Mouse (Mus musculus): ENCODE data around the gene Ap2a2. TPM values are rescaled to one million over a fixed set of nuclear protein-coding genes. Genes with fewer than 3 reads are reported as not detected.
A peak's percentile ranks its signal among the peaks of the same experiment; 100 is the strongest.

Ap2a2 gene
- 104 and 105 TPM in 2 replicates for polyA plus RNA-seq (2016; fragmentation: Nextera tagmentation; extraction: Ambion mirVana)

GRCm38 (mm10) chr7:141561682-141562391 lies at the start of gene Ap2a2:
Ap2a2 (plus strand) TSS chr7:141562173.
- DNase-seq (ENCODE audit: extremely low spot score, low spot score), result peak; percentile 96
- H3K36me3 ChIP-seq (replicated peaks), result peaks cover 16% of the 10 kb centered on the region
- H3K4me3 ChIP-seq, result peak within 1 kb of the TSS; percentile 99
- no peaks in the 10 kb centered on the region for H3K9me3 ChIP-seq
- H3K27me3 ChIP-seq (ENCODE audit: poor library complexity, severe bottlenecking), result peaks cover 9% of the 10 kb centered on the region; the same call in 1 of the 2 replicates
- peak within 1 kb of the TSS; percentile 96 for H3K27ac ChIP-seq
- peaks cover 36% of the 10 kb centered on the region for H3K4me1 ChIP-seq
- under 1% methylated on average over 72 of the region's 72 CpGs for WGBS

GRCm38 (mm10) chr7:141517638-141518037 lies 44.3 kb upstream of the Ap2a2 start:
- no peak overlapping the region for H3K27ac ChIP-seq
- H3K27me3 ChIP-seq (ENCODE audit: poor library complexity, severe bottlenecking), result no peaks in the 10 kb centered on the region
- no peaks in the 10 kb centered on the region for H3K4me1 ChIP-seq
- peaks cover 17% of the 10 kb centered on the region for H3K36me3 ChIP-seq (replicated peaks)
- no peaks in the 10 kb centered on the region for H3K9me3 ChIP-seq
- no peak for DNase-seq (ENCODE audit: extremely low spot score, low spot score)
- no peak overlapping the region for H3K4me3 ChIP-seq
- 84% methylated on average over 4 of the region's 4 CpGs for WGBS

GRCm38 (mm10) chr7:141518296-141518695 lies 43.7 kb upstream of the Ap2a2 start:
- Histone ChIP-seq H3K36me3 (replicated peaks) (peaks cover 17% of the 10 kb centered on the region), H3K27ac (no peak overlapping the region), H3K4me3 (no peak overlapping the region), H3K27me3 (ENCODE audit: poor library complexity, severe bottlenecking) (no peaks in the 10 kb centered on the region), H3K4me1 (no peaks in the 10 kb centered on the region), H3K9me3 (no peaks in the 10 kb centered on the region)
- no peak for DNase-seq (ENCODE audit: extremely low spot score, low spot score)
- WGBS, result 90% methylated on average over 5 of the region's 5 CpGs

- Histone ChIP-seq H3K27me3 (ENCODE audit: poor library complexity, severe bottlenecking) (no peaks in the 10 kb centered on the region), H3K4me1 (no peaks in the 10 kb centered on the region), H3K4me3 (no peak overlapping the region), H3K9me3 (no peaks in the 10 kb centered on the region), H3K27ac (no peak overlapping the region), H3K36me3 (replicated peaks) (peaks cover 10% of the 10 kb centered on the region)
- WGBS, result 86% methylated on average over 3 of the region's 3 CpGs
- DNase-seq (ENCODE audit: extremely low spot score, low spot score), result no peak
These were observed 43.0 kb upstream of the Ap2a2 start for GRCm38 (mm10) chr7:141518926-141519325.

GRCm38 (mm10) chr7:141519795-141520194 lies 42.2 kb upstream of the Ap2a2 start:
- no peak for DNase-seq (ENCODE audit: extremely low spot score, low spot score)
- H3K4me3 ChIP-seq, result no peak overlapping the region
- H3K36me3 ChIP-seq (replicated peaks), result peaks cover 8% of the 10 kb centered on the region; the same call in 1 of the 2 replicates
- H3K27me3 ChIP-seq (ENCODE audit: poor library complexity, severe bottlenecking), result no peaks in the 10 kb centered on the region
- H3K4me1 ChIP-seq, result no peaks in the 10 kb centered on the region
- no peaks in the 10 kb centered on the region for H3K9me3 ChIP-seq
- no peak overlapping the region for H3K27ac ChIP-seq
- 80% methylated on average over 1 of the region's 1 CpGs for WGBS

GRCm38 (mm10) chr7:141523007-141523406 lies 39.0 kb upstream of the Ap2a2 start:
- WGBS, result 62% methylated on average over 4 of the region's 4 CpGs
- DNase-seq (ENCODE audit: extremely low spot score, low spot score), result no peak
- no peak overlapping the region for H3K4me3 ChIP-seq
- peaks cover 20% of the 10 kb centered on the region for H3K36me3 ChIP-seq (replicated peaks)
- no peaks in the 10 kb centered on the region for H3K4me1 ChIP-seq
- no peaks in the 10 kb centered on the region for H3K27me3 ChIP-seq (ENCODE audit: poor library complexity, severe bottlenecking)
- H3K9me3 ChIP-seq, result no peaks in the 10 kb centered on the region
- no peak overlapping the region for H3K27ac ChIP-seq

- H3K36me3 ChIP-seq (replicated peaks), result peaks cover 30% of the 10 kb centered on the region
- 93% methylated on average over 4 of the region's 4 CpGs for whole genome bisulfite sequencing
These were observed 37.7 kb upstream of the Ap2a2 start for GRCm38 (mm10) chr7:141524271-141524670.

GRCm38 (mm10) chr7:141524760-141525579 lies 37.0 kb upstream of the Ap2a2 start:
- WGBS, result 63% methylated on average over 6 of the region's 6 CpGs
- no peaks in the 10 kb centered on the region for H3K9me3 ChIP-seq

More at GRCm38 (mm10) chr7:141524271-141524670, 37.7 kb upstream of the Ap2a2 start:
- H3K27ac ChIP-seq, result no peak overlapping the region
- no peaks in the 10 kb centered on the region for H3K27me3 ChIP-seq (ENCODE audit: poor library complexity, severe bottlenecking)
- H3K9me3 ChIP-seq, result no peaks in the 10 kb centered on the region
- no peak for DNase-seq (ENCODE audit: extremely low spot score, low spot score)
- H3K4me1 ChIP-seq, result no peaks in the 10 kb centered on the region
- H3K4me3 ChIP-seq, result no peak overlapping the region

GRCm38 (mm10) chr7:141525580-141525925 lies 36.4 kb upstream of the Ap2a2 start:
- WGBS, result 88% methylated on average over 4 of the region's 4 CpGs
- Histone ChIP-seq H3K4me1 (no peaks in the 10 kb centered on the region), H3K9me3 (no peaks in the 10 kb centered on the region), H3K27me3 (ENCODE audit: poor library complexity, severe bottlenecking) (no peaks in the 10 kb centered on the region), H3K27ac (no peak overlapping the region), H3K36me3 (replicated peaks) (peaks cover 38% of the 10 kb centered on the region), H3K4me3 (no peak overlapping the region)
- DNase-seq (ENCODE audit: extremely low spot score, low spot score), result no peak

More at GRCm38 (mm10) chr7:141524760-141525579, 37.0 kb upstream of the Ap2a2 start:
- Histone ChIP-seq H3K27ac (no peak overlapping the region), H3K36me3 (replicated peaks) (peaks cover 36% of the 10 kb centered on the region), H3K27me3 (ENCODE audit: poor library complexity, severe bottlenecking) (no peaks in the 10 kb centered on the region), H3K4me3 (no peak overlapping the region), H3K4me1 (no peaks in the 10 kb centered on the region)
- DNase-seq (ENCODE audit: extremely low spot score, low spot score), result peak; percentile 69

GRCm38 (mm10) chr7:141535570-141535969 lies 26.4 kb upstream of the Ap2a2 start:
- H3K27me3 ChIP-seq (ENCODE audit: poor library complexity, severe bottlenecking), result peaks cover 1% of the 10 kb centered on the region; the same call in 1 of the 2 replicates
- DNase-seq (ENCODE audit: extremely low spot score, low spot score), result no peak
- no peaks in the 10 kb centered on the region for H3K9me3 ChIP-seq
- peaks cover 20% of the 10 kb centered on the region for H3K4me1 ChIP-seq
- H3K27ac ChIP-seq, result no peak overlapping the region
- peaks cover 8% of the 10 kb centered on the region for H3K36me3 ChIP-seq (replicated peaks)
- no peak overlapping the region for H3K4me3 ChIP-seq
- WGBS, result 74% methylated on average over 1 of the region's 1 CpGs

GRCm38 (mm10) chr7:141538852-141539555 lies 23.0 kb upstream of the Ap2a2 start:
- H3K36me3 ChIP-seq (replicated peaks), result no peaks in the 10 kb centered on the region
- 24% methylated on average over 18 of the region's 18 CpGs for WGBS
- peaks cover 24% of the 10 kb centered on the region for H3K4me1 ChIP-seq
- H3K27ac ChIP-seq, result peak overlapping the region; percentile 89
- no peaks in the 10 kb centered on the region for H3K9me3 ChIP-seq
- H3K27me3 ChIP-seq (ENCODE audit: poor library complexity, severe bottlenecking), result peaks cover 6% of the 10 kb centered on the region; the same call in 1 of the 2 replicates
- peak overlapping the region; percentile 84 for H3K4me3 ChIP-seq
- DNase-seq (ENCODE audit: extremely low spot score, low spot score), result no peak

- DNase-seq (ENCODE audit: extremely low spot score, low spot score), result peak; percentile 99
- WGBS, result 2% methylated on average over 46 of the region's 46 CpGs
- Histone ChIP-seq H3K4me1 (peaks cover 24% of the 10 kb centered on the region), H3K27ac (peak within 1 kb of the TSS; percentile 89), H3K27me3 (ENCODE audit: poor library complexity, severe bottlenecking) (peaks cover 6% of the 10 kb centered on the region; the same call in 1 of the 2 replicates), H3K9me3 (no peaks in the 10 kb centered on the region), H3K36me3 (replicated peaks) (no peaks in the 10 kb centered on the region), H3K4me3 (peak within 1 kb of the TSS; percentile 84)
These were observed 22.2 kb upstream of the Ap2a2 start, which contains the start of gene Chid1 for GRCm38 (mm10) chr7:141539556-141540311. Chid1 (minus strand) TSS chr7:141539857.
